Mouse (Mus musculus) skeletal muscle tissue, adult 2 months (tissue): ENCODE results near the gene Sytl3.
"Not testable (repeated sequence)": the region's sequence is repeated elsewhere in the genome, so short reads cannot be mapped to it uniquely, and the experiment has no call there.

ENCODE experiments used
- DNase-seq: peaks from one replicate; pipeline ENCODE4 v3.0.0-alpha.2; 2012; ENCODE audit warnings: low read depth, low spot score

The Sytl3 gene

DNA sequence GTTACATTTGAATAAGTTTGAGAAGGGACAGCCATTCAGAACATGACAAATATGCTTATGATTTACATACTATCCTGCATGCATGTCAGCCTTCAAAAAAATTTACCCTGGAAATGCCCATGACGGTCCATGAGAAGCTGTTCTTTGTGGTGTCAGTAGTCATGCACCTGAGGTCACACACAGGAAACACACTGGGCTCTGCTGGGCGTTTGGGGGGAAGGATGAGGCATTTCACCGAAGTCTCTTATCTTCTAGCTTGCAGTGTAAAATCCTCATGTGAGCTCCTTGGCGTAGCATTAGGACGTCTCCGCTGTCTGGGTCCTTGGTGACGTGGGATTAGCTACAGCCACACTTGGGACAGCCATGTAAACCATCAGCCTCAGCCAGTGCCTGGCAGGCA, at the start of gene Sytl3:
Gene Sytl3, plus strand, starts transcription at position 293 of the 400 bp plus-strand sequence.
- not testable (repeated sequence) for DNase-seq

DNA sequence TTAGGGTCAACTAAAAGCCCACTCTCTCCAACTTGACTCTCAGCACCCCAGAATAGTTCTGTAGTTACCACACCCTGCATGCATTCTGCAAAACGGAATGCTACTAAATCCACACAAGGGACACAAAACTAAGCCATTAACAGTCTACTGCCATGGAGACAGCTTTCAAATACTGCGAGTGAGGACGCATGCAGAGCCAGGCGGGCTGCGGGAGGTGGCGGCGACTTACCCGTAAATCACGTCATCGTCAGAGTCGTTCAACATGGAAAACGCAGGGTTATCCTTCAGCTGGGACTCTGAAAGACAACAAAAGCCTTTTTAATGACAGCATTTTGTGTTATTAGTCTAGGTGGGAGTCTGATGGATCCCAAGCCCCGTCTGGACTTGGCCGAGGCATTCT, 45.4 kb upstream of the Sytl3 start:
- DNase-seq = not testable (repeated sequence)

DNA sequence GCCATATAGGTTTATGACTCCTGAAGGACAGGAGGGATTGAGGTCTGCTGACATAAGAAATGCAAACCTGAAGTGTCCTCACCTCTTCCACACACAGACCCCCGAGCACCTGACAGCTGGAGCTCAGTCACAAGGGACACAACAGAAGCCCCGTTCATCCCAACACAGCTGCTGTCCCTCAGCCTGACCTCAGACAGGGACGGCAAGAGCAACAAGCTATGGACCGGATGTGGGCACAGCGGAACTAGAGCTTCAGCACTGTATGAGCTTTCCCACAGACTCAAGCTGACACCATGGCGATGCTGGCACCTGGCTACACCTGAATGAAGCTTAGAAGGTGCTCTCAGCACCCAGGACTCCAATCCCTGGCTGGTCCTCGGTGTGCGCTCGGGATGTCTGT, 44.6 kb upstream of the Sytl3 start:
- not testable (repeated sequence) for DNase-seq

DNA sequence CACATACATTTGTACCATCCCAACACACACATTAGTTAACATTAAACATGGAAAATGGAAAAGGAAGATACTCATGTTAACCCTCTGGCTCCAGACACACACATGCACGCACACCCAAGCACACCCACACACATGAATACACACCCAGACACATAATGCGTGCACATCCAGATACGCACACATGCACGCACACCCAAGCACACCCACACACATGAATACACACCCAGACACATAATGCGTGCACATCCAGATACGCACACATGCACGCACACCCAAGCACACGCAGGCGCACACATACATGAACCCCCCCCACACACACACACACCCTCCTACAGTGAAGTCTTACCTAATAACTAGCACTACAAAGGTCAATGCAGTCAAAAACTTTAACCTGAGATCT, 42.2 kb upstream of the Sytl3 start:
- not testable (repeated sequence) for DNase-seq

DNA sequence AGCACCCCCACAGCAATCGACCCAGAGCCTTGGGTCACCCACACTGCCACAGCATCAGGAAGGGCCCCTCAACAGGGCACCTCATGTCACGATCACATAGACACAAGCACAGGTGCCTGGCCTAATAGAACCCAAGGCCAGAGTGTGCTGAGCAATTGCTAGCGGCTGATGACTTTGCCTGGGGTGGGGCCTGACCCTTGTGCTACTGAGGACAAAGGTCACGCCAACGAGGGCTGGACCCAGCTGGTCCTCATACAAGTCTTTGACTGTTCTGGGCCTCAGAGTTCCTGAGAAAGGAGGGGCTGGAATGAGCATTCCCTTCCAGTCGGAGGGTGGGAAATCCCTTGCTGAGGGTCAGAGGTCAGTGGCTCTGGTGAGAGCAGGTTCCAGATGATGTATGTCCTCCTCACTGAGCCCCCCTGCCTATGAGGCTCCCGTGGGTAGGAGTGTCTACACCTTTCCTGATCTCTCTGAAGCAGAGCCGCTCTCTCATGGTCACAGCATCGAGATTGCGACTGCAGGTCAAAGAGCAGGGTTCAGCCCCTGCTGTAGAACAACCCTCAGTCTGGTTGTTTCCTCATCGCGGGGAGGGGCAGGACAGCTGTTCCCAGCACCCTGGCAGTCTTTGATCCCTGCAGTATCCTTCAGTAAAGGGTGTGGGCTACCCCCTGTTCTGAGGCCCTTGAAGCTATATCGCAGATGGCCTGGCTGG, 41.0 kb upstream of the Sytl3 start:
- not testable (repeated sequence) for DNase-seq

DNA sequence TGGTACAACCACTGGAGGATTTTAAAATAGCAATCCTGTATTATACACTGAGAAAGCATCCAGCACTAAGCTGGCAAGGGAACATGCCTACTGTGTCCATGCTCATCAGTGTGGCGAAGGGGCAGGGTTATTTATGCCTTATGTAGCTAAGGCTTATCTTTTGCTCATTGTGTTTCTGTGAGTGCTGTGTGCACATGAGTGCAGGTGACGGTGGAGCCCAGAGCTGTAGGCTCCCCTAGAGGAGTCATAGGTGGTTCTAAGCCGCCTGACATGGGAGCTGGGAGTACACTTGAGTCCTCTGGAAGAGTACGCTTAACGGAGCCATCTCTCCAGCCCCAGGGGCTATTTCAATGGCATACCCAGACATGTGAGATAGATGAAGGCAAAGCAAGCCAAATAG, 39.6 kb upstream of the Sytl3 start:
- DNase-seq = not testable (repeated sequence)

DNA sequence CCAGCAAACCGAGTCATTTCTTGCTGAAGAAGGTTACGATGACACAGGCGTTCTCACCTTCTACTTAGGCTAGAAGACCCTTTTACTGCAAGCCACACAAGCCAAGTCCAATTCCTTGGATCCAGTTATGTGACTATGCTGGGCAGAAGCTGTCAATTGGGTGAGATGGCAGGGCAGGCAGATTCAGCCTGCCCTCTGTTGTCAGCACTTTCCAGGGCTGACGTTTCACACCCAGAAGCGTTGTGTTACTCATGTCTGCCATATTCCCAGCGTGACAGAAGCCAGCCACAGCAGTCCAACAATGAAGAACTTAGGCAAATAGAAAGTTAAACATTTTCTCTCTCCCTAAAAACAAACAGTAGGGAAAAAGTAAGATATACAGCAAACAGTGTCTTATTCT, 38.9 kb upstream of the Sytl3 start:
- DNase-seq = not testable (repeated sequence)

DNA sequence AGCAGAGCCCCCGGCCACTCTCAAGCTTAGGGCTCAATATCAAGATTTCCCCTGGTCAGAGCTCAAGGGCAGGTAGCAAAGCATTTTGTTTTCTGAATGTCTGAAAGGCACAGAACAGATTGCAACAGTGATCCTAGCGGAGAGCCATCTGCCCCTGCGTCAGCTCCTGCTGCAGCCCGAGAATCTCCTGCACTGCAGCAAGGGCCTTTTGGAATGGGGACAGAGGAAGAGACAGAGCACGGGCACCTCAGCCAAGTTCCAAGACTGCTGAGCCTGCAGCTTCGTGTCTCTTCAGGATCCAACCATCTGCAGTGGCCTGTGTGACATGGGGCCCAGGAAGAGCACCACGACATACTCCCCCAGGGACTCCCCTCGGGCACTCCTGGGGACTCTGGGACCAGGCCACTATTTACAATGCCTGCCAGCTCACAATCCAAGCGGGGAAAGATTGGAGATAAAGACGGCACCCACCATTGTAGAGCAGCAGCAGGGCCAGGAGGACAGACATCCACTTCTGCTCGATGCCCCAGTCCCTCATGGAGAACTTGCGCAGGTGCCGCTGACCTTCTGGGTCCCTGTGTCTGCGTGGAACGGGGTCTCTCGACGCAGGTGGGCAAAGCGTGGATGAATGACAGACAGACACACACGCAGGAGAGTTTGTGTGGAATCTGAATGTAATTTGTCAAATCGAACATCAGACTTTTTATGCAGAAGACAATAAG, 38.0 kb upstream of the Sytl3 start:
- DNase-seq = not testable (repeated sequence)

DNA sequence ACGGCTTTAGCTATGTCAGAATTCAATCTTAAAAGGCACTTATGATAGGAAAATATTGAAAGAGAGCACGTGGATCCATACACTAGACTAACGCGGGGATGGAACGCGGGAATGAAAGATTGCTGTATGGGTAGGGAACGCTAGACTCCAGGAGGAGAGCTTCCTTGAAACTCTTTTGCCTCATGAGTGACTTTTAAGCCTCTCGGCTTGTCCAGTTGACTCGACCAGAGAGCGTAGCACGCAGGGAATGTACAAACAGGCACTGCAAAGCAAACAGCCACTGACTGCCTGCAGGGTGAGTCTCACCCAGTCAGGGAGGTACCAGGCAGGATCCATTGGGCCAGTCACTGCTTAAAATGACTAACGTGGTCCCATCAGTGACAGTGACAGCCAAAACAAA, 36.9 kb upstream of the Sytl3 start:
- DNase-seq = not testable (repeated sequence)

DNA sequence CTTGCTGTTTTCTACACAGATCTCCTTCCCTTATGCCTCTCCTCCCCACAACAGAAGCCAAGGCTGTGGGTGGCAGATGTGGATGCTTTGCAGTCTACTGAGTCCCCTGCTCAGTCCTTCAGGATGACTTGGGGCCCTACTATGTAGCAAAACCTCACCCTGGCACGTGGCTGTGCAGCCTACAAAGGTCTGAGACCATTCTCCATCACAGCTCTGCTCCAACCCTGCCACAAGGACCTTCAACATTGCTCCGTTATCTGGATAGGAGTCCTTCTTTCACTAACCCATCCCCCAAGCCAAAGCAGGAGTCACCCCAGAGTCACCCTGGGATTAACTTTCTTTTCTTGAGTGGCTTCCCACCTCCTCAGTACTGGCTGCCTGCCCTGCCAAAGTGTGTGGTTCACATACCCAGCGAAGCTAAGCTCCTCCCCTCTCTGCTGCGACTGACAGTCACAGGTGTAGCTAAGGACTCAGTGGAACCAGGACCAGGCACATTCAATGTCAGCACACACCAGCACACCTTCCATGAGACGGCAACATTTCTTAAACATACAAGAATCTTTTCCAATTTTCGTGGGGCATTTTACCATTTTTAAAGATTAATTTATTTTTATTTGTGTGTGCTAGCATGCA, 33.9 kb upstream of the Sytl3 start:
- DNase-seq = not testable (repeated sequence)

DNA sequence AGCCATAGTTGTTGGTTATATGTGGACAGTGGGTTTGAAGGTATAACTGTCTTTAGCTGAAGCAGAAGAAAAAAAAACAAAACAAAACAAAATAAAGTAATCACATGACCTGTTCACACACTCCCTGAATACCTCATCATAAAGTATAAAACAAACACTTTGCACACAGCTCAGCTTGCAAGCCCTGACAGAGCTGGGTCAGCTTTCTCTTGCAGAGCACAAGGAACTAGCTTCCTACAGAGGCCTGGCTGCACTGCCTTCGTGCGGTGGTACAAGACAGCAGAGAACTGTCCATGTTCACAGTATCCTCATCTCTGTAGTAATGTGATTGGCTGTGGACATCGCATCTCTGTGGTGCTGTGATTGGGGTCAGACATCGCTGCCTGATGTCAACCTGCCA, 28.5 kb upstream of the Sytl3 start:
- not testable (repeated sequence) for DNase-seq

DNA sequence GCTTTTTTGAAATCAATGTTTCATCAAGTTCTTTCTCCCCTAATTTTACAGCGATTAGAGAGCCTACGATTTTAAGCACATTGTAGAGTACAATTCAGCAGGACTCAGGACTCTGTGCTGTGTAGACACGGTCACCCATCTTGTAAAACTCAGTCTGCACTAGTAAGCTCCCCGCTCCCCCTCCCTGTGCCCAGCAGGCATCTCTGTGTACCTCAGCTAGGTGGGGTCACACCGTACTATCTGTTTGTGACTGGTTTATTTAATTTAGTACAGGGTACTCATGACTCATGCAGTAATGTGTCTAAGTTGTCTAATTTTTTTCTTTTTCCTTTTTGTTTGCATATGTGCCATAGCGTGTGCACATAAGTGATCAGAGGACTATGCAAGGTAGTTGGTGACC, 26.0 kb upstream of the Sytl3 start:
- not testable (repeated sequence) for DNase-seq

DNA sequence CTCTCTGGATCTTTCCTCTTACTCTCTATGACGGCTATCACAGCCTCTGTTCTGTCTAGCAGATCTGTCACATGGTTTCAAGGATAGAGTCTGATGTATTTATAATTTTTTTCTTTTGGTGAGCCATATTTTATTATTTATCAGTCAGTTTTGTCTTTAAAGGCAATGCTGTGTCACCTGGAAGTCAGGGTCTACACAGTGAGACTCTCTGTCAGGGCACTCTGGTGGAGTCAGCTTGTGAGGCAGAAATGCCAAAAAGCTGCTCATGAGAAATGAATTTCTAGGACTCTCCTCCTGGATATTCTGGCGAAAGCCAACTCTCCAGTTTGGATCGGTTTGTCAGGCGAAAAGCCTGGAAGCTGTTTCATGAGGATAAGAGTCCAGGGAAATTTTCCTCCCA, 23.1 kb upstream of the Sytl3 start:
- DNase-seq = not testable (repeated sequence)

DNA sequence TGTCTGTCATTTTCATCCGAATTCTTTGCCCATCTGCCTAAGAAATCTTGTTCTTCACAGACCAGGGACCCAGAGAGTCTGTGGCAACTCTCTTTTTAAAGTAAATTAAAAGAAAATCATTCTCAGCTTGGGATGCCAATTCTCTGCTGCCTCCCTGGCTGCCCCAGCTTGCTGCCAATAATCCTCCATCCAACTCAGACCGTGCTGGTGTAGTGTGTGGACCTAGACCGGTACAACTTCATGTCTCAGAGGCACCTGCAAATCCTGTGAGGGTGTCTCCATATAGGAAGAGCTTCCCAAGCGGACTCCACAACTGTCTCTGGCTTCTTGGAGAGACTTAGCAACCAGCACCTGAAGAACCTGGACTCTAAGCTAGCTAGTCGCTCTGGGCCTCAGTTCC, 22.0 kb upstream of the Sytl3 start:
- DNase-seq = no peak

DNA sequence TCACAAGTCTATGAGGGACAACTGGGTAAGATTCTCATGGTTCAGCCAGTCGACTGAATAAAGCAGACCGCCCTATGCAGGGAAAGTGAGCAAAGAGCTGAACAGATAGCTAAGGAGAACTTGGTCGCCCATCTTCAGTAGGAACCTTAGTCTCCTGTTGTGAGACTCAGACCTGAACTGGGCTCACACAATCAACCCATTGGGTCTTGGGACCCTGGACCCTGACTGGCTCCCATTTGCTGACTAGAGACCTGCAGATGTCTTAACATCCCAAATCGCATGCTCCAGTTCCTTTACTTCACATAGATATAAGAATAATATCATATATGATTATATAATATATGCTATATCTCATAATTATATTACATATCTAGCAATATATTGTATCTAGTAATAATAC, 21.5 kb upstream of the Sytl3 start:
- not testable (repeated sequence) for DNase-seq

DNA sequence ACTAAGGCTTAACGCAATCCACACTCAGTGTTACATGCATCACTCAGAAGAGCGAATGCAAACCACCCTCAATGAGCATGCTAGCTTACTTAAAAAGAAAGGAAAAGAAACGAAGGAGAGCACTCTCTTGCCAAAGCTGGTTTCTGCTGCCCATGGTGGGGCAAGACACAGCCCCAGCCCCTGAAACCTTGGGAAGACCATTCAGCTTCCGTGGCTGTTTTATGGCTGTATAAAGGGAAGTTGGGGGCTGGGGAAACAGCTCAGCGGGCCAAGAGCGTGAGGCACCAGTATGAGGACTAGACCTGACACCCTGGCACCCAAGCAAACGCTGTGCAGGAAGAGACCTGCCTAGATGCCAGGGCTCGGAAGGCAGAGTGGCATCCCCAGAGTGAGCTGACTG, 20.4 kb upstream of the Sytl3 start:
- not testable (repeated sequence) for DNase-seq

DNA sequence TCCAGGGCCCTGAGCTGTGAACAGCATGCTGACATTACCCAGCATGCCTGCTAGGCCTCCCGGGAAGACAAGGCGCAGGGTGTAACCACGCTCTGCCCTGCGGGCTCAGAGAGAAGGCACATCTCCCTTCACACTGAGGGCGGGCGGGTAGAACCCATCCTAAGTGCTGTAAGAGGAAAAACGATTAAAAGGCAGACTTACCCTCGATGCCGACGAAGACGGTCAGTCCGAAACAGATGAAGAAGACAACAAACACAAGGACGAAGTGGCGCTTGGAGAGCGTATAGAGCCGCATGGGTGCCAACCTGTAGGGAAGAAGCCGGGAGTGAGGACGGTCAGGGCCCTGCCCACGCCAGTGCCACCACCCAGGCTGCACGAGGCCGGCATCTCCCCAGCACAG, 19.4 kb upstream of the Sytl3 start:
- not testable (repeated sequence) for DNase-seq

DNA sequence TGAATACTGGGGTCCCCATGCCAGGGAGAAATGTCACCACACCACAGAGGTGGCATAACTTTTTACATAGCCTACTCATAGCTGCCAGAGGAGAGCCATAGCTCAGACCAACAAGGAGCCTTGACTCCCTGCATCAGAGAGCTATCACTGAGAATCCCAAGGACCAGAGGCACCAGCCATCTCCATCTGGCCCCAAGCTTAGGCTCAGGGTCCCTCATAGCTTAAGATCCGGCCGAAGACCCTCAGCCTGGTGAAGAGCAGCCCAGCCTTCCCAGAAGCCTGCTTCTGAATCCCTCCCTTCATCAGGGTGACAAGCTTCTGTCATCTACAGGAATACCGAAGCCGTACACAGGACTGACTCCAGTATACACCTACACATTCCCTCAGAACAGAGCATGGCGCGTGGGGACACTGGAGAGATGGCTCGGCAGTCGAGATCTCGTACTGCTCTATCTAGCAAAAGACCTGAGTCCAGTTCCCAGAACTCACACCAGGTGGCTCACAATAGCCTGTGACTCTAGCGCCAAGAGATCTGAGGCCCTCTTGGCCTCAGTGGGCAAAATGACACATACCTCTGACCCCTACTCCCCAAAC, 18.8 kb upstream of the Sytl3 start:
- DNase-seq = not testable (repeated sequence)

DNA sequence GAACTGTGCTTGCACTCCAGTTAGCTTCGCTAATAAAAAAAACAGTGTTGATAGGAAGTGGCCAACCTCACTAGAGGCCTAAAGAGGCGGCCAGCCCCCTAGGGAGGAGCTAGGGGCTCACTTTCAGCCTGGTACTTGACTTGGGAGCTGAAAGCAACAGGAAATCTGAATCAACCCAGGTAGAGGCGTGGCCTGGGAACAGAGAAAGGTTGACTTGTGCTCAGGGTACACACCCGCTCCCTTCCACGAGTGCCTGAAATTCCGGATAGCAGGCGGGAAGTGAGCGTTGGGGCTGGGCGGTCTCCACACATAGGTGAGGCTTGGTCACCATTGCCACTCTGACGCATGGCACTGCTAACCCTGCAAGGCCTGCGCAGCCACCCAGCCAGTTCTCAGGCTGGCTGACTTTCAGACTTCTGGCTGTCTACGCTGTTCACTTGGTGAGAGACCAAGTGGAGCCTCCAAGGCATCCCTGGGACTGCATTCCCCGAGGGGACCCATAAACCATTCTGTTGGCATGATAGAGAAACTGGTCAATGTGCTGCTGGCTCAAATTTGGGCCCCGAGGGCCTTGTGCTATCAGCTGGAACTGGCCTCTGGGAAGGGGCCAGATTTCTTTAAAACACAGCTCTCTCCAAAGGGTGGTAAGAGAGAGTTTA, 18.0 kb upstream of the Sytl3 start:
- DNase-seq = not testable (repeated sequence)

DNA sequence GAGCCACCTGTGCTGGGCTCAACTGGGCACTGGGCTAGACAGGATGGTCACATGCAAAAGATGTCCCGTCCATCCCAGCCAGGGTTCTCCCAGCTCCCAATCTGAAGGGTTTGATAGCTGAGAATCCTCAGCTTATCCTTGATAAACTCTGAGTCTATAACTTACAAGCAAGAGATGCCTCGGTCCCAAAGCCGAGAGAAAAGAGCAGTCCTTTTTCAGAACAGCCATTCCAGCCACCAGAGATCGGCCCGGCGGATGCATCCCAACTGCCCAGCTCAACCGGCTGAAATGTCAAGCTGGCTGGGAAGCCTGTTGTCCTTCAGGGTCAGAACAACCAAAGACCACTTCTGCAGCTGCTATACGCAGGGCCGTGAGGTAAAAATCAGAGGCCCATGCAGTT, 14.7 kb upstream of the Sytl3 start:
- not testable (repeated sequence) for DNase-seq

DNA sequence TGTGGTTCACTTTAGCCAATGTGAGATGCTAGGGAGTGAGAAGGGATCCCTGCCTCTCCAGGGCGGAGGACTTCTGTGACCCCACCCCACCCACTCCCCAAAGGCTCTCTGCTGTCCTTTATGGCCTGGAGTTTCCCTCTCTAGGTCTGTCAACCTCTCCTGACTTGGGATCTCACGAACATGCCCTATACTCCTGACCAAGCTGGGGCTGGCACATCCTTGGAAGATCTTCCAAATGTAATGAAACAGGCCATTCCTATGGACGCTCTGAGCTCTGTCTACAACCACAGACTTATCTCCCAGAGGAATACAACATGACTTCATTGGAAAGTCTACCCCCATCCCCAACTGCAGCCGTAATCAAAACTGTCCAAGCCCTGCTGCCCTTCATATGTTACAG, 14.2 kb upstream of the Sytl3 start:
- DNase-seq = not testable (repeated sequence)

DNA sequence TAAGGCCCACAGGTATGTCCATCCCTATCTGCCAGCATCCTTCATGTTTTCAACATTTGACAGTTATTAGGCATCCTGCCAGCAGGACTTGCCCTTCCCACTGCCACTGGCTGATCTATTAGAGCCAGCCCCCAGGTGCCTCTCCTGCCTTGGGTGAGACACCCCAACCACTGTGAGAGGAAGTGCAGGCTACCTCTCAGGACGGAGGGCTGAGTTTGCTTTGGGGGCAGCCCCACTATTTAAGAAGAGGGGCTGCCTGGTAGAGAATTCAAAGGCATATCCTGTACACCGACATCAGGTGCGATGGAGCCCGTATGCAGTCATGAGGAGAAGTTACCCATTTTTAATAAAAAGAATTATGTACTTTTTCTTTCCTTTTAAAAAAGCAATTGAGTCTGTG, 13.2 kb upstream of the Sytl3 start:
- not testable (repeated sequence) for DNase-seq
